Mouse (Mus musculus): ENCODE data around the gene S100a2. TPM values are rescaled to one million over a fixed set of nuclear protein-coding genes. Genes with fewer than 3 reads are reported as not detected.

The S100a2 gene
- total RNA-seq, 1 experiment from 2014 or later = not detected

DNA sequence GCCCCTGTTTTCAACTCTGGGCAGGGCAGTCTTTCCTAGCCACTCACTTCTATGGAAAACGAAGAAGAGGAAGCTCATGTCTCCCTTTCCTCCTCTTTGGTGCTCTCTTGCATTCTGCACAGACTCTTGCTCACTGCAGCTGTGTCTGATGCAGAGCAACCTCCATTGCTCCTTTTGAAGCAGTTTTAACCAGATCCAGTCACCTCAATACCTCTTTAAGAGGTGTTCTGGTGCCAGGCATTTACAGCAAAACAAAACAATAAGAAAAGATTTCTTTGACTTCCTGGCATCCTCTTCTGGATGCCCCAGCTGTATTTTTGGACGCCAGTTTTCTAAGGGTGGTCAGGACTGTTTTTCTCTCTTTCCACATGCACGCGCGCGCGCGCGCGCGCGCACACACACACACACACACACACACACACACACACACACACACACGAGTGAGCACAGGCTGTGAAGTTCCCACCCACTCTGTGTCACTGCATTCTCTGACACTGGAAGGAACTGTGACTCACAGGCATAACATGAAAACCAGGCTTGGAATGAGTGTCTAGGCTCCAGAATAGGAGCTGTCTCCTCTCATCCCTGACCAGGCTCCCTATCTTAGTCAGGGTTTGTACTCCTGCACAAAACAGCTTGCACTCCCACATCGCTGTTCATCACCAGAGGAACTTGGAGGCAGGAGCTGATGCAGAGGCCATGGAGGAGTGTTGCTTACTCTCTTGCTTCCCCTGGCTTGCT, 2.5 kb upstream of the S100a2 start:
- ATAC-seq (replicated peaks in 1 of 2; ENCODE audit: insufficient read depth in 1 of 2, low FRiP score in 2 of 2, low TSS enrichment in 1 of 2, low read depth in 1 of 2, poor library complexity in 2 of 2, severe bottlenecking in 2 of 2) = no peak

GRCm38 (mm10) chr3:90589390-90589789, 657 bp upstream of the S100a2 start:
- ATAC-seq (replicated peaks in 1 of 2; ENCODE audit: insufficient read depth in 1 of 2, low FRiP score in 2 of 2, low TSS enrichment in 1 of 2, low read depth in 1 of 2, poor library complexity in 2 of 2, severe bottlenecking in 2 of 2) = peak; percentile 54 to 61

- ATAC-seq (replicated peaks in 1 of 2; ENCODE audit: insufficient read depth in 1 of 2, low FRiP score in 2 of 2, low TSS enrichment in 1 of 2, low read depth in 1 of 2, poor library complexity in 2 of 2, severe bottlenecking in 2 of 2) = 0 out of 4 replicates have a peak, but pooled peaks of 1 of the 2 experiments have one; percentile 14
These were observed 4.4 kb downstream of the S100a2 start for GRCm38 (mm10) chr3:90594466-90594865.

DNA sequence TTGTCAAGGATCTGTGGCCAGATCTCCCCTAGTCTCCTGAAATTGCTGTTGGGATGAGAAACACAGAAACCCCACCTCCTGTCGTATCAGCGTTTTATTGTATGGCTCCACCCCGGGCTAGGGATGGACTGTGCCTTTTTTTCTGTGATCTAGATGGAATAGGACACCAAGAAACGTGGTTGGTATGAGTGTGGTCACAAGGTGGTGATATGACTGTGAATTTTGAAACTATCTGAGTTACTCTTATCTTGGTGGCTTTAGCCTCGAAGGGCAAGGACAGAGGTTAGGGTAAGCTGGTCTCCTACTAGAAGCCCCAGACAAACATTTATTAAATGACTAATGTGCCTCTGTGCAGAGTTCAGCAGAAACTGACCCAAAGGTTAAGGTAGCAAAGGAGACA, 5.5 kb downstream of the S100a2 start:
- no peak for ATAC-seq (replicated peaks in 1 of 2; ENCODE audit: insufficient read depth in 1 of 2, low FRiP score in 2 of 2, low TSS enrichment in 1 of 2, low read depth in 1 of 2, poor library complexity in 2 of 2, severe bottlenecking in 2 of 2)

GRCm38 (mm10) chr3:90596810-90597209, 6.8 kb downstream of the S100a2 start:
- ATAC-seq (replicated peaks in 1 of 2; ENCODE audit: insufficient read depth in 1 of 2, low FRiP score in 2 of 2, low TSS enrichment in 1 of 2, low read depth in 1 of 2, poor library complexity in 2 of 2, severe bottlenecking in 2 of 2) = no peak

DNA sequence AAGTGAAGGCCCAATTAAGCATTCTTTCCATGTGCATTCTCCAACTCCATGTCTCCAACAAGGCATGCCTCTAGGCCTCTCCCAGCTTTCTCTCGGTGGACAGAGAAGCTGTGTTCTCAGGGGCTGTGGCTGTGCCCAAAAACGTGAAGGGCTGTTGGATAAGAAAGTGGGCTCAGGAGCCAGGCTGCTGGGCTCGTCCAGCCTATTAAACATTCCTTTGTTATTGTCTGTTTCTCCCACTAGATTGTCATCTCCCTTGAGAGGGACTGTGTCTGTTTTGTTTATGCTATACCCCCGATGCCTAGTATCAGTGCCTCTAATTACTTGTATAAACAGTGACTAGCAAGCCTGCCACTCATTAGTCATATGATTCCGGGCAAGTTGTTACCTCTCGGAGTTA, 7.7 kb downstream of the S100a2 start:
- no peak for ATAC-seq (replicated peaks in 1 of 2; ENCODE audit: insufficient read depth in 1 of 2, low FRiP score in 2 of 2, low TSS enrichment in 1 of 2, low read depth in 1 of 2, poor library complexity in 2 of 2, severe bottlenecking in 2 of 2)

DNA sequence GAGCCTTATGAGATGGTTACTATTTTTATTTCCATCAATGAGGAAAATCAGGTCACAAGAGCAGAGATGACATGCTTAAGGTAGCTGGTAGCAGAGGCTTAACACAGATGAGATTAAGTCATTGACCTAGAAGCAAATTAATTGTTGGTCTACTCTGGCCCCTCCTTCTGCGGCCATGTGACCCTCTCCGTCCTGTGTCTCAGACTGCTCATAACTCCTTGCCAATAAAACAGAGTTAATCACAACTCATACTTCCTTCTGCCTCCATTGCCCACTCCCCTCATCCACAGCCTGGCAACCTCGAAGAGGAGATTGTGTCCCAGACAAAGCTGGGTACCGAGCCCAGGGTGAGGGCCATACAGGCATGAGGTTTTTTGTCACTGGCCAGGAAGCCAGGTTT, 8.2 kb downstream of the S100a2 start:
- no peak for ATAC-seq (replicated peaks in 1 of 2; ENCODE audit: insufficient read depth in 1 of 2, low FRiP score in 2 of 2, low TSS enrichment in 1 of 2, low read depth in 1 of 2, poor library complexity in 2 of 2, severe bottlenecking in 2 of 2)

- ATAC-seq (replicated peaks in 1 of 2; ENCODE audit: insufficient read depth in 1 of 2, low FRiP score in 2 of 2, low TSS enrichment in 1 of 2, low read depth in 1 of 2, poor library complexity in 2 of 2, severe bottlenecking in 2 of 2) = no peak
These were observed 9.4 kb downstream of the S100a2 start for GRCm38 (mm10) chr3:90599401-90599800.

GRCm38 (mm10) chr3:90600036-90600435, 10.0 kb downstream of the S100a2 start:
- ATAC-seq (replicated peaks in 1 of 2; ENCODE audit: insufficient read depth in 1 of 2, low FRiP score in 2 of 2, low TSS enrichment in 1 of 2, low read depth in 1 of 2, poor library complexity in 2 of 2, severe bottlenecking in 2 of 2) = no peak

GRCm38 (mm10) chr3:90600458-90601195, 10.6 kb downstream of the S100a2 start:
- ATAC-seq (replicated peaks in 1 of 2; ENCODE audit: insufficient read depth in 1 of 2, low FRiP score in 2 of 2, low TSS enrichment in 1 of 2, low read depth in 1 of 2, poor library complexity in 2 of 2, severe bottlenecking in 2 of 2) = no peak

GRCm38 (mm10) chr3:90601486-90602110, 11.6 kb downstream of the S100a2 start, which contains the start of gene Gm42674:
Gene Gm42674 (plus strand): TSS chr3:90601904.
- ATAC-seq (replicated peaks in 1 of 2; ENCODE audit: insufficient read depth in 1 of 2, low FRiP score in 2 of 2, low TSS enrichment in 1 of 2, low read depth in 1 of 2, poor library complexity in 2 of 2, severe bottlenecking in 2 of 2) = no peak

DNA sequence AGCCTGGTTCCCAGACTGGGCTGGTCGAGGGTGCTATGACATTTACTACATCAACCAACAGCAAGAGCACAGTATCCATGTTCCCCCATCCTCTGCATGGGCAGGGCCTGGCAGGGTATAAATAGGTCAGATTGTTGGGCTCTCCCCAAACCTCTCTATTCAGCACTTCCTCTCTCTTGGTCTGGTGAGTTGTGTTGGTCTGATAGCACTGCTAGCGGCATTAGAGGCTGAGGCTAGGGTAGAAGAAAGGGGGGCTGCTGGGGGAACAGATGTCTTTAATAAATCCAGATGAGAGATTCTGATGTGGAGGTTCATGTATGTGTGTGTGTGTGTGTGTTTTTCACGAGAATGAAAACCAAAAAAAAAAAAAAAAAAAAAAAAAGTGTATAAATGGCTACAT, 13.6 kb downstream of the S100a2 start, which contains the start of gene S100a4:
Gene S100a4 (plus strand): TSS at position 149 of the 400 bp plus-strand sequence.
- peak; percentile 87 to 90 for ATAC-seq (replicated peaks in 1 of 2; ENCODE audit: insufficient read depth in 1 of 2, low FRiP score in 2 of 2, low TSS enrichment in 1 of 2, low read depth in 1 of 2, poor library complexity in 2 of 2, severe bottlenecking in 2 of 2)

DNA sequence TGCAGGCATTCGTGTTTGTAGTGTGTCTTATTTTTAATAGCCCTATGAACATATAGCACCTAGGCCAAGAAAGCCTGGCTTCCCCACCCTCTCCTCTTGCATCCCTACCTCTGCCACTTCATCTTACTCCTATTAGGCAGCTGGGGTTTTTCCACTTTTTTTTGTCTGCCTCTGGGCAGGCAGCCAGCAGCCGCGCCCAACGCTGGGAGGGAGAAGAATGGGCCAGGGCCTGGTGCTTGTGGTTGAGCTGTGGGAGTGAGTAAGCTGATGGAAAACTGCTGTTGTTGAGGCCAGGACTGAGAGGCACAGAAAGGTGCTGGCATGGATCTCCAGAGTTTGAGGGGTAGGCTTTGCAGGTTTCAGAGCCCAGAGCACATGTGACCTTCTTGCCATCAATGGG, 14.4 kb downstream of the S100a2 start:
- peak; percentile 56 to 61 for ATAC-seq (replicated peaks in 1 of 2; ENCODE audit: insufficient read depth in 1 of 2, low FRiP score in 2 of 2, low TSS enrichment in 1 of 2, low read depth in 1 of 2, poor library complexity in 2 of 2, severe bottlenecking in 2 of 2)

DNA sequence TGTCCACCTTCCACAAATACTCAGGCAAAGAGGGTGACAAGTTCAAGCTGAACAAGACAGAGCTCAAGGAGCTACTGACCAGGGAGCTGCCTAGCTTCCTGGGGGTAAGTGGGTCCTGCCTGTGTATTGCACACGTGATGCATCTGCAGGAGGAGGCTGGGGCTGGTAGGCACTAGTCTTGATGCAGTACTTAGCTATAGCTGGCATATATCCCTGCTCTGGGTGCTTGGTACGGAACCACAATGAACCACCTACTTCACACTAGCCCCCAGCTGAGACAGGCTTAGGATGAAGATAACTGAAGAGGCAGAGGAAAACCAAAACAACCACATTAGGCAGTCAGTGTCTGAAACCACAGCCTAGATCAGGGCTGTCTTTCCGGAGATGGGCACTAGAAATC, 15.0 kb downstream of the S100a2 start:
- no peak for ATAC-seq (replicated peaks in 1 of 2; ENCODE audit: insufficient read depth in 1 of 2, low FRiP score in 2 of 2, low TSS enrichment in 1 of 2, low read depth in 1 of 2, poor library complexity in 2 of 2, severe bottlenecking in 2 of 2)

DNA sequence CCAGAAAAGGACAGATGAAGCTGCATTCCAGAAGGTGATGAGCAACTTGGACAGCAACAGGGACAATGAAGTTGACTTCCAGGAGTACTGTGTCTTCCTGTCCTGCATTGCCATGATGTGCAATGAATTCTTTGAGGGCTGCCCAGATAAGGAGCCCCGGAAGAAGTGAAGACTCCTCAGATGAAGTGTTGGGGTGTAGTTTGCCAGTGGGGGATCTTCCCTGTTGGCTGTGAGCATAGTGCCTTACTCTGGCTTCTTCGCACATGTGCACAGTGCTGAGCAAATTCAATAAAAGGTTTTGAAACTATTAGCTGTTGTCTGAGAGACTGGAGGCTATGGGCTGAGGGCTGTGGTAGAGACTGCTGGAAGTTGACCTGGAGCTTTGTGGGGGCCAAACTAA, 15.7 kb downstream of the S100a2 start:
- ATAC-seq (replicated peaks in 1 of 2; ENCODE audit: insufficient read depth in 1 of 2, low FRiP score in 2 of 2, low TSS enrichment in 1 of 2, low read depth in 1 of 2, poor library complexity in 2 of 2, severe bottlenecking in 2 of 2) = no peak

DNA sequence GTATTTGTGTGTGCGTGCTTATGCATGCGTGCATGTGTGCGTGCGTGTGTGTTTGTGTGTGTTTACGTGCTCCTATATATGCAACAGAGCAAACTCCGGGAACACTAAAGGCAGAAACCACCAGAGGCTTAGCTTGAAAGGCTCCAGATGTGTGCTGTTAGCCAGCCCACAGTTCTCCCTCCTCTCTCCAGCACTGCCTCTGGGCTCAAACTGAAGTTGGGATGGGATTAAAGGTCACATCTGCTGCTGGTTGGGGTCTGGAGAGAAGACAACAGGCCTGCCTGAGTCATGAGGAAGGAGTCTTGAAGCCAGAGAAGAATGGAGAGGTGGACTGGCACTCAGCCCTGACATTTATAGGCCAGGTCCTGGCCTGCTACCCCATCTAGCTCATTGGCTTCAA, 16.1 kb downstream of the S100a2 start:
- no peak for ATAC-seq (replicated peaks in 1 of 2; ENCODE audit: insufficient read depth in 1 of 2, low FRiP score in 2 of 2, low TSS enrichment in 1 of 2, low read depth in 1 of 2, poor library complexity in 2 of 2, severe bottlenecking in 2 of 2)

DNA sequence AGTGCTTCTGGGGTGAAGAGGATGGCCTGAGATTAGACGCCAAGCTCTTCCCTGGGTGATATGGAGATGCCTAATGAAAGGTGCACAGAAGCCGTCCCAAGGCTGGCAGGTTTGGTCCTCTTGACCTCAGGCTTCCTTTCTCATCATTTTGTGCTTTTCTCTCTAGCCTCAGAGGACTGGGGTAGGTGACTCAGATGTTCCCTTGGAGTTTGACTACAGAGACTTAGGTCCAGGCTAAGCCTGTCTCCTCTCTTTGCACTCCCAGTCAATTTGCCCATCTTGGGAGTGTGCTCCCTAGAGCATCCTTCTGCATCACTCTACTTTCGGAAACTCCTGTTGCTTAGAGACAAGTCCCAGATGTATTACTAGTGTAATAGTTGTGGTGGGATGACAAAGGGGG, 17.3 kb downstream of the S100a2 start:
- ATAC-seq (replicated peaks in 1 of 2; ENCODE audit: insufficient read depth in 1 of 2, low FRiP score in 2 of 2, low TSS enrichment in 1 of 2, low read depth in 1 of 2, poor library complexity in 2 of 2, severe bottlenecking in 2 of 2) = no peak

DNA sequence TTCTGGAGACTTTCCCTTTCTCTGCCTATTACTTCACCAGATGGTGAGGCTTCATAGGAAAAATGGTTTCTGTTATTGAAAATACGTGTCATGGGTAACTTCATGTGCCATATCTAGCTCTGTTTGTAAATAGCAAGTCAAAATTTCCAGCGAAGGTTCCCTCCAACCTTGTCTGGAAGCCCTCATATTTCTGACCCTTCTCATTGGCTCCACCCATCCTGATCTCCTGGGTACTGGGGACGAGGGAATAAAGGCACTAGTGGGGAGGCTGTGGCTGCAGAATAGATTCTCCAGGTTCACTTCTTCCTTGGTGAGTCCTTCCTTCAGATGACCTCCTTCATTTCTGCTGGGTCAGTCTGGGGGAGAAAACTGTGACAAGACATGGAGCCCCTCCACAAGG, 18.2 kb downstream of the S100a2 start, which contains the start of gene S100a5:
Gene S100a5 (plus strand): TSS at position 301 of the 400 bp plus-strand sequence.
- no peak for ATAC-seq (replicated peaks in 1 of 2; ENCODE audit: insufficient read depth in 1 of 2, low FRiP score in 2 of 2, low TSS enrichment in 1 of 2, low read depth in 1 of 2, poor library complexity in 2 of 2, severe bottlenecking in 2 of 2)

All from hematopoietic stem cell, adult 5-6 weeks (primary cell).